Mouse (Mus musculus) layer of hippocampus, postnatal 36 days (tissue): ENCODE results near the gene Pold1. TPM values are rescaled to one million over a fixed set of nuclear protein-coding genes. Genes with fewer than 3 reads are reported as not detected.

Experiments used
- DNase-seq, 2 experiments: peaks; one replicate each; pipeline ENCODE4 v3.0.0; 2022
- microRNA-seq, 2 experiments: library from miRNA; unstranded; fragments of <30 nt; microRNA quantifications; one replicate each; pipeline ENCODE4 v1.2.0; 2021
- total RNA-seq, 2 experiments: library from RNA; stranded (reverse); gene quantifications; 2 replicates each; pipeline ENCODE4 v1.2.3; 2021

Gene Pold1
- total RNA-seq, 2 experiments from 2014 or later = 6.2 to 8.7 TPM

GRCm38 (mm10) chr7:44484841-44485571 lies 63.6 kb downstream of the Pold1 start:
- DNase-seq = peak; percentile 82

- no peak for DNase-seq
Measured at GRCm38 (mm10) chr7:44484109-44484508, 64.5 kb downstream of the Pold1 start.

GRCm38 (mm10) chr7:44482836-44483435 lies 65.7 kb downstream of the Pold1 start:
- DNase-seq = no peak

Small RNA genes lying within 50 kb of the gene (microRNA-seq; reads per million reads assigned to microRNA genes)
- 0.21 to 0.90 reads per million in 2 experiments for gene Mir7053

Other genes with a start within 250 kb of the Pold1 start
- 1 to 10 TPM; 2.9 to 3.8 TPM for gene Clec11a, start 241.9 kb downstream of the Pold1 start, total RNA-seq
- 100 to 1,000 TPM; 588 to 654 TPM for gene Shank1, start 238.6 kb downstream of the Pold1 start, total RNA-seq
- gene Syt3, start 164.7 kb downstream of the Pold1 start, total RNA-seq = 10 to 100 TPM; 84.8 to 92.0 TPM
- 1 to 10 TPM; 3.1 to 3.4 TPM for gene 1700008O03Rik, start 163.0 kb downstream of the Pold1 start, total RNA-seq
- gene Lrrc4b, start 119.8 kb downstream of the Pold1 start, total RNA-seq = 100 to 1,000 TPM; 311 to 332 TPM
- gene Aspdh, start 83.5 kb downstream of the Pold1 start, total RNA-seq = 10 to 100 TPM; 13.3 to 21.6 TPM
- 100 to 1,000 TPM in 1 of 2 experiments, 10 to 100 TPM in 1; 94.5 to 102 TPM for gene Josd2, start 80.9 kb downstream of the Pold1 start, total RNA-seq
- 100 to 1,000 TPM; 205 to 215 TPM for gene Emc10, start 52.3 kb downstream of the Pold1 start, total RNA-seq
- gene Fam71e1, start 52.3 kb downstream of the Pold1 start, total RNA-seq = 10 to 100 TPM; 14.3 to 15.7 TPM
- gene Mybpc2, start 24.2 kb downstream of the Pold1 start, total RNA-seq = under 1 TPM in 1 of 2 experiments, not detected in 1; 0.12 TPM
- gene Spib, start 16.8 kb downstream of the Pold1 start, total RNA-seq = under 1 TPM in 1 of 2 experiments, not detected in 1; 0.13 TPM
- 10 to 100 TPM; 58.7 to 62.1 TPM for gene Nr1h2, start 5.1 kb upstream of the Pold1 start, total RNA-seq
- gene Napsa, start 23.5 kb upstream of the Pold1 start, total RNA-seq = under 1 TPM in 1 of 2 experiments, not detected in 1; 0.25 TPM
- gene Kcnc3, start 41.8 kb upstream of the Pold1 start, total RNA-seq = 100 to 1,000 TPM; 175 to 188 TPM
- 10 to 100 TPM; 27.7 to 28.1 TPM for gene Myh14, start 122.0 kb upstream of the Pold1 start, total RNA-seq
- gene Izumo2, start 159.9 kb upstream of the Pold1 start, total RNA-seq = not detected
- gene Vrk3, start 199.6 kb upstream of the Pold1 start, total RNA-seq = 10 to 100 TPM; 31.8 to 34.8 TPM
- gene Zfp473, start 202.2 kb upstream of the Pold1 start, total RNA-seq = under 1 TPM; 0.22 to 0.38 TPM